23 mouse cellular contexts compared by ENCODE assay signal in the genomic region with DNA sequence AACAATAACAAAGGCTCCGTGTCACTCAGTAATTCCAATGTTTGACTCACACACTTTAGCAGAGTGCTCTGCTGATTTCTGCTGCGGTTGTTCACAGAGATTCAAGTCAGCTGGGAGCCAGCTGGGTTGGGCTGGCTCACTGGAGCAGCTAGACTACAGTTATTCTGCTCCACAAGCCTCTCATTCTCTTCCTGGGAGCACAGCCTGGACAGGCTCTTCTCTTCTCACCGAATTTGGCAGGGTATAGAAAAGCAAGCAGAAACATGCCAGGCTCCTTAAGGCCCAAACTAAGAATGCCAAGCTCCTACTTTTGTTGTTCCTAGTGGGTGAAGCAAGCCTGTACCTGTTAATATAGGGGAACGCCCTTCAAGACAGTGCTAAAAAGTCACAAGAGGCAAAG.
DNase-seq lines count a peak whose midpoint lies in the region; ATAC-seq and TF ChIP-seq lines count a peak whose summit lies in the region.
"Had no signal": no experiment of that assay in that cellular context is flagged by ENCODE, and none has a peak within 500 bp of the region (broad histone marks: within the 10 kb centered on the region; RNA-seq: fewer than 3 reads in every experiment).

No protein-coding gene starts in this region.

- H3K4me1 ChIP-seq in forebrain, postnatal 0 days (ENCODE audit: insufficient read depth), result no peaks in the 10 kb centered on the region
- no peaks in the 10 kb centered on the region for H3K4me1 ChIP-seq in forebrain, embryonic 14.5 days (ENCODE audit: control insufficient read depth, insufficient read depth, low read length)
- H3K4me1 ChIP-seq in stomach, embryonic 14.5 days (ENCODE audit: control insufficient read depth, insufficient read depth, low read length), result no peaks in the 10 kb centered on the region
- H3K4me1 ChIP-seq: heart, embryonic 15.5 days; kidney, embryonic 15.5 days; megakaryocyte, embryonic 14.5 days; neural tube, embryonic 15.5 days had no signal

- H3K4me2 ChIP-seq in forebrain, postnatal 0 days (ENCODE audit: low read depth), result no peak overlapping the region
- no peak overlapping the region for H3K4me2 ChIP-seq in forebrain, embryonic 14.5 days (ENCODE audit: low read length)
- H3K4me2 ChIP-seq in stomach, embryonic 14.5 days (replicated peaks; ENCODE audit: low read depth, low read length), result no peak overlapping the region
- H3K4me2 ChIP-seq: heart, embryonic 15.5 days; kidney, embryonic 15.5 days; neural tube, embryonic 15.5 days had no signal

- no peaks in the 10 kb centered on the region for H3K9me3 ChIP-seq in forebrain, postnatal 0 days (ENCODE audit: low read length)
- H3K9me3 ChIP-seq in forebrain, embryonic 14.5 days (replicated peaks; ENCODE audit: control insufficient read depth, low read length), result no peaks in the 10 kb centered on the region
- H3K9me3 ChIP-seq in stomach, embryonic 14.5 days (ENCODE audit: control insufficient read depth, low read depth, low read length), result no peaks in the 10 kb centered on the region
- H3K9me3 ChIP-seq: heart, embryonic 15.5 days; kidney, embryonic 15.5 days; megakaryocyte, embryonic 14.5 days; neural tube, embryonic 15.5 days had no signal

- no peak overlapping the region for H3K4me3 ChIP-seq in forebrain, postnatal 0 days (ENCODE audit: low read depth, low read length)
- H3K4me3 ChIP-seq in forebrain, embryonic 14.5 days (ENCODE audit: low read depth, low read length), result no peak overlapping the region
- no peak overlapping the region for H3K4me3 ChIP-seq in stomach, embryonic 14.5 days (ENCODE audit: low read depth, low read length)
- H3K4me3 ChIP-seq: erythroblast, embryonic 14.5 days; heart, embryonic 15.5 days; kidney, embryonic 15.5 days; megakaryocyte, embryonic 14.5 days; neural tube, embryonic 15.5 days had no signal

- WGBS in forebrain, postnatal 0 days, result 51% methylated on average over 4 of the region's 4 CpGs
- 70% methylated on average over 4 of the region's 4 CpGs for WGBS in forebrain, embryonic 14.5 days
- 48% methylated on average over 4 of the region's 4 CpGs for WGBS in stomach, embryonic 14.5 days

- no peak overlapping the region for H3K9ac ChIP-seq in forebrain, postnatal 0 days
- H3K9ac ChIP-seq in forebrain, embryonic 14.5 days (ENCODE audit: low read length), result no peak overlapping the region
- H3K9ac ChIP-seq in stomach, embryonic 14.5 days (replicated peaks; ENCODE audit: low read depth, low read length), result no peak overlapping the region
- H3K9ac ChIP-seq: heart, embryonic 15.5 days; kidney, embryonic 15.5 days; liver, postnatal 0 days; neural tube, embryonic 15.5 days had no signal

- DNase-seq in forebrain, postnatal 0 days, result no peak
- no peak for DNase-seq in forebrain, embryonic 14.5 days (ENCODE audit: low spot score)
- DNase-seq in CD4-positive helper T cell, adult 2 months (ENCODE audit: low read depth, low spot score), result peak; percentile 8
- DNase-seq in brain, embryonic 14.5 days (ENCODE audit: low read depth), result peak; percentile 18
- DNase-seq in heart, adult 11 months, result no peak
- no peak for DNase-seq in right cerebral cortex, adult 18-20 months
- DNase-seq in layer of hippocampus, postnatal 25 days (ENCODE audit: extremely low spot score in 1 of 2, low spot score in 1 of 2), result no peak
- DNase-seq: adrenal gland, adult 8-10 months; B cell, adult 2 months; cerebellum, adult 11-12 months; cerebellum, postnatal 14 days; gastrocnemius, postnatal 14 days; layer of hippocampus, postnatal 36 days; liver, postnatal 0 days had no signal

- no peak for TF ChIP-seq POLR2A in brain, embryonic 14.5 days (IDR thresholded peaks at IDR 0.05; ENCODE audit: borderline replicate concordance, extremely low read depth, insufficient read depth, insufficient read length, poor library complexity, severe bottlenecking)

- H3K27ac ChIP-seq in forebrain, postnatal 0 days (ENCODE audit: low read depth, low read length), result no peak overlapping the region
- no peak overlapping the region for H3K27ac ChIP-seq in forebrain, embryonic 14.5 days (ENCODE audit: low read depth, low read length)
- no peak overlapping the region; the same call in 1 of the 2 replicates for H3K27ac ChIP-seq in stomach, embryonic 14.5 days (ENCODE audit: low read length)
- H3K27ac ChIP-seq: heart, embryonic 15.5 days; hindbrain, postnatal 0 days; kidney, embryonic 15.5 days; neural tube, embryonic 15.5 days had no signal

- TF ChIP-seq CTCF in forebrain, postnatal 0 days (IDR thresholded peaks at IDR 0.05; ENCODE audit: low read depth), result no peak
- no peak for TF ChIP-seq CTCF in brain, embryonic 14.5 days (IDR thresholded peaks at IDR 0.05; ENCODE audit: borderline replicate concordance, extremely low read depth, insufficient read depth, insufficient read length)

- peak; percentile 67 for ATAC-seq in forebrain, postnatal 0 days
- ATAC-seq in forebrain, embryonic 14.5 days, result no peak
- peak; percentile 77; the same call in 1 of the 2 replicates for ATAC-seq in stomach, embryonic 14.5 days (ENCODE audit: insufficient number of reproducible peaks, insufficient read depth, low FRiP score, low read depth)
- ATAC-seq: hindbrain, postnatal 0 days; intestine, postnatal 0 days; liver, postnatal 0 days; midbrain, embryonic 16.5 days had no signal

- no peaks in the 10 kb centered on the region for H3K36me3 ChIP-seq in forebrain, postnatal 0 days (ENCODE audit: insufficient read depth)
- no peaks in the 10 kb centered on the region for H3K36me3 ChIP-seq in forebrain, embryonic 14.5 days (ENCODE audit: control insufficient read depth, insufficient read depth, low read length)
- H3K36me3 ChIP-seq in stomach, embryonic 14.5 days (ENCODE audit: control insufficient read depth, insufficient read depth, low read length), result no peaks in the 10 kb centered on the region
- H3K36me3 ChIP-seq: heart, embryonic 15.5 days; kidney, embryonic 15.5 days; neural tube, embryonic 15.5 days had no signal

- no peaks in the 10 kb centered on the region for H3K27me3 ChIP-seq in forebrain, postnatal 0 days (ENCODE audit: insufficient read depth, low read length)
- no peaks in the 10 kb centered on the region for H3K27me3 ChIP-seq in forebrain, embryonic 14.5 days (replicated peaks; ENCODE audit: control insufficient read depth, insufficient read depth, low read length)
- no peaks in the 10 kb centered on the region for H3K27me3 ChIP-seq in stomach, embryonic 14.5 days (ENCODE audit: control insufficient read depth, insufficient read depth, low read length)
- H3K27me3 ChIP-seq: heart, embryonic 15.5 days; kidney, embryonic 15.5 days; megakaryocyte, embryonic 14.5 days; neural tube, embryonic 15.5 days had no signal

Comparison
In these comparisons a context has a peak if more than half of its experiments do, and no peak if none do; other contexts are left out.
1. DNase-seq: peak in CD4-positive helper T cell, adult 2 months (single experiment) and brain, embryonic 14.5 days (single experiment); none in forebrain, postnatal 0 days (single experiment), forebrain, embryonic 14.5 days (single experiment), heart, adult 11 months (single experiment), right cerebral cortex, adult 18-20 months (single experiment) and layer of hippocampus, postnatal 25 days (0 of 2).